Mouse (Mus musculus) kidney, adult 2 months (tissue): ENCODE measurements around the gene Tmem167b.

Source experiments
- CTCF ChIP-seq: fragments of 200-500 bp; conservative IDR thresholded peaks from 2 replicates; pipeline ENCODE4 v1.5.1; 2011; ENCODE audit warnings: low read depth, mild to moderate bottlenecking, control low read depth, low read length, moderate library complexity, mixed read lengths; ENCODE audit not compliant: insufficient read depth, insufficient read length
- POLR2A ChIP-seq: fragments of 200-500 bp; IDR thresholded peaks from one replicate; pipeline ENCODE4 v1.6.1; 2011; ENCODE audit warnings: low read depth, low read length, control low read depth

DNA sequence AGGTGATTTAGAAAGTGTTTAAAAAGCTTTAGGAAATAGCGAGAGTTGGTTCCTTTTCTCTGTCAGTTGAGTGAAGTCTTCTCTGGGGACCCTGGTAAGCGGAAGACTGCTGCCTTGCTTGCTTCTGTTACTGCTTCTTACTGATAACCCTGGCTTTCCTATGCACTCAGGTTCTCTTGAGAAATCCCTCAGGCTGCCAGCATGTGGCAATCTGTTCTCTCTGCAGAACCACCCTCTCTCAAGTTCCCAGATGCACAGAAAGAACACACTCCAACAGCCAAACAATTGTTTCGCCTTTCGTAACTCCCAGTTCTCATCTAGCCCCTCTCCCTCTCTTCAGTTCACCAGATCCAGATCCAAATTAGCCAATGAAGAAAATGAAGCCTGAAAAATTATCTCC lies 4.4 kb downstream of the Tmem167b start:
- no peak for TF ChIP-seq CTCF
- TF ChIP-seq POLR2A: no peak
